Mouse (Mus musculus) mesoderm, embryonic 11.5 days (tissue): Measurements from ENCODE around the gene Glyat.
"Not testable (repeated sequence)": the region's sequence is repeated elsewhere in the genome, so short reads cannot be mapped to it uniquely, and the experiment has no call there.

Experiments
- DNase-seq: peaks from one replicate; pipeline ENCODE4 v3.0.0-alpha.2; 2012; ENCODE audit warnings: low read depth, low spot score

Glyat gene

DNA sequence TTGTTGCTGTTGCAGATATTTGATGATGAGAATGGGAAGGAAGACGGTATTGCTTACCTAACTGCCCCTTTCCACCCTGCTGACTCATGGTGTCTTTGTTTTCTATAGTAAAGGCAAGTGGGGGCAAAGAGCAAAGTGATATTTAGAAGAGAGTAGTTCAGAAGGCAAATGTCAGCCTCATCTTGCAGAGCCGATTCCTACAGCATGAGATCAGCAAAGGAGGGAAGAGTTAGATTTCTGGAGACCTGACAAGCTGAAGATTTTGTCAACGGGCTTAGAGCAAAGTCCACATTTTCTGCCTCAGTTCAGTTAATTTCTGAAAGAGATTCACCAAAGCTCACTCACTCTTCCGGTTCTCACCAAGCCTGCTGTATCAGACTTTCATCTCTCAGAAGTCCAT lies at the start of gene Glyat:
Glyat (plus strand) TSS at position 133 of the 400 bp plus-strand sequence.
- no peak for DNase-seq

GRCm38 (mm10) chr19:12585310-12585709 lies 47.8 kb upstream of the Glyat start:
- DNase-seq: no peak

DNA sequence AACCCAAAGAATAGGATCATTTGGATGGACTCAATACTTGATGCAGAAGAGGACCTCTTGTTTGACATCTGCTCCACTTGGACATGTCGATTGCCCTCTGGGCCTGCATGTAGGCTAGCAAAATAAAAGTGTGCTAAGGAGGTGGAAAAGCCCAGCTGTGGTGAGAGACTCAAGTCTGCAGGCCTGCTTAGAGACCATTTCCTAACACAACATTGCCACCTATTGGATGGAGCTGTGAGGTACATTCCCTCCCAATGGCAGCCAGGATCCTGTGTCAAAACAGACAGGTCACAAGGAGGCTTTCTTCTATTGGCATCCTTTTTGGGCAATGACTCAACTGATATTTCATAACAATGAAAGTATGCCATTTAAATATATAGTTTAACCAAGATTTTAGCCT lies 41.2 kb upstream of the Glyat start:
- peak; percentile 71 for DNase-seq

DNA sequence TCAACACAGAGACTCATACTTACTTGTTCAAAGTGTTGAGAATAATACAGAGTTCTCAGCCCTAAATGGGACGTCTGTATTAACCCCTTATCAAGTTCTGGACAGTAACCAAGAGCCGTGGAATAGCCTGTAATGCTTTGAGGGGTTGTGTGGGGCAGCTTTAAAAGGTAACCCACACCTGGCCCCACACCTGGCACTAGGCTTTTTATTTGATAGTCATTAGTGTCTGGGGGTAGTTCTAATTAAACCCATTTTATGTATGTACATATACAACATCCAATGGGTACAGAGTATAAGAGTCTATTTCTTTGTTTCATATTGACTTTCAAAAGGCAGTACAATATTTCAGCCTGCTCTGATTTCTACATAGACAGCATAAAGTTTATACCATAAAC lies 38.0 kb upstream of the Glyat start:
- DNase-seq: no peak

DNA sequence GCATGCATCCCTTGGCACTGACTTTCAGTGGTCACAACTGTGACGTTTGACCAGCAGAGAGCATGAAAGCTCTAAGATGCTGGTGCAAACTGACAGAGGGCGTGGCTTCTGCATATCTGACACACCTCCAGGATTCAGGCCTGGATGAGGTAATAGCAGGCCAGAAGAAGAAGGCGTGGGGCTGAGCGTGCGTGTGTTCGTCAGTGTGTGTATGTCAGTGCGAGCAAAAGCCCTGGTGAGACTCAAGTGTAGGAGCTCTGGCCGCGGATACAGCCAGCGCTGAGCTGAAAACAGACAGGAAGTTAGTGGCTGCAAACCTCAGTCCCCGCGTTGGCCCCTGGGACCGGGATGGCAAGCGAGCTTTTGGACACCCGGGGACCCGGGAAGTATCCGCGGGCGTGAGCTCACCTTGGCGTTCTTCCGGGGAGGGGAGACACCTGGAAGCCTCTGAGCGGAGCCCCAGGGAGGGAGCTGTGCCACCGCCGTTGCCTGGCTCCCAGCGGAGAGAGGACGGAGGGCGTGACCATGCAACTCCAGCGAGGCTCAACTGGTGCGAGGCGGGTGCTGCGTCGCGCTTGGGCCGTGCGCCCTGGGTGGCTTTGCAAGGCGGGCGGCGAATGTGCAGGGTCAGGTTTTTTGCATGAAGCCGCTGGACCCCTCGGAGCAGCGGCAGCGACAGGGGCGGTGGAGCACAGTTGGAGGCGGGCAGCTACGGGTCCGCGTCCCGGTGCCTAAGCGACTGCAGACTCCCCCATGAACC lies 37.4 kb upstream of the Glyat start:
- peak; percentile 72 for DNase-seq

DNA sequence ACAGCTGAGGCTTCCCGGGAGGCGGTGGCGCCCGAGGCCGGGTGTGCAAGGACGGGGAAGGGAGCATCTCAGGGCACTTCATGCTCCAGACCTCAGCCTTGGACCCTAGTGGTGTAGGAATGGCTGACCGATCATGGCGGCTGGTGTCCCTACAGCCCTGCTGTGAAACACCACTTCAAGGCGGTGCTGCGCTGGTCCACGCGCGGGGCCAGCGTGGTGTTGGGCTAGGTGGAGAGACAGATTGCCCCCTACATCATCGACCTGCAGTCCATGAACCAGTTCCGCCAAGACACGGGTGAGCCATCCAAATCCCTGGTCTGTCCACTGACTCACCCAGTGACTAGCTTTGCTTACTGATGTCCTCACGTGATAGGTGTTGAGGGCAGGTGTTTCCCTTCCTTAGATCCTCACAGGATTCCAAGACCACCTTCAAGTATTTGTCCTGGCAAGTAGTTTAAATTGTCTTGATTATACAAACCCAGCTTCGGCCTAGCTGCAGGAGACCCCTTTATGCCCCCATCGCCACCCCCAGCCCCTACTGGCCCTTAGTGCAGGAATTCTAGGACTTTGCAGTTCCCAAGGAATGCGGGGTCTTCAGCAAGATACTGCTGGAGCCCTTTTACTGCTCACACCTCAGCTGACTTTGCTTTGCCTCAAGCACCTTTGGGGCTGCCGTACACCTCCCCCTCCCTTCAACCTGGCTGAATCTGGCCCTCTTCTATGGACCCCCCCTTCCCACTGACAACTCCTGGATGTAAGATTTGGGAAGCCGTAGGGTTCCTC lies 36.6 kb upstream of the Glyat start:
- DNase-seq: peak; percentile 13

DNA sequence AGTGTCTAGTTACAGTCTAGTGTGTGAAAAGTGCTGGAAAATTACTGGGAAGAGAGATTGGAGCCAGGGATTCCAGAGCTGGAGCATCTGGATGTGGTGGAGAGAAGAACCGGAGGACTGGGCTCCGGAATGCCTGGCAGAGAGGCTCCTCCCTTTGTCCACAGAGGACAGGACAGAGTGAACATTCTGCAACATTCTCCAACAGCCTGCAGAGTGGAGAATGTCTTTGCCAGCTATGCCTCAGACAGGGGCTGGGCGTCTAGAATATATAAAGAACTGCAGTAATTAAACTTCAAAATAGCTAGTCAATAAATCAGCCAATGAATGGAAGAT lies 36.1 kb upstream of the Glyat start:
- DNase-seq: peak; percentile 8

DNA sequence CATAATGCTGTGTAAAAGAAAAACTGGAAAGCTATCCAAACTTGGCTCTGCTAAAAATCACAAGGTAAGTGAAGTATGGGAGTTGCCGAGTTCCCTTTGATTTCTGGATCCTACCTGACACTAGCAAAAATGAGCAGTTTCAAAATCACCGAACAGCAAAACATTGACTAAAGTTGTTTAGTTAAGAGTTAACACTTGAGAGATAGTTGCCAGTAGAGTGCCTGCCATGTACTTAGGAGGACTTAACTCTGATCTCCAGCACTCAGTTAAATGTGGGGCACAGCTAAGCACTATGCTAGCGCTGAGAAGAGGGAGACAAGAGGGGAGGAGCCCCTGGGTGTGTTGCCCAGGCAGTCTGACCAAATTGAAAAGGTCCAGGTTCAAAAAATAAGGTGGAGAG lies 34.4 kb upstream of the Glyat start:
- no peak for DNase-seq

- DNase-seq: no peak
These were observed 33.4 kb upstream of the Glyat start, which contains the start of gene Gm4952 for GRCm38 (mm10) chr19:12599674-12600073. Gm4952 (plus strand) TSS chr19:12599974.

DNA sequence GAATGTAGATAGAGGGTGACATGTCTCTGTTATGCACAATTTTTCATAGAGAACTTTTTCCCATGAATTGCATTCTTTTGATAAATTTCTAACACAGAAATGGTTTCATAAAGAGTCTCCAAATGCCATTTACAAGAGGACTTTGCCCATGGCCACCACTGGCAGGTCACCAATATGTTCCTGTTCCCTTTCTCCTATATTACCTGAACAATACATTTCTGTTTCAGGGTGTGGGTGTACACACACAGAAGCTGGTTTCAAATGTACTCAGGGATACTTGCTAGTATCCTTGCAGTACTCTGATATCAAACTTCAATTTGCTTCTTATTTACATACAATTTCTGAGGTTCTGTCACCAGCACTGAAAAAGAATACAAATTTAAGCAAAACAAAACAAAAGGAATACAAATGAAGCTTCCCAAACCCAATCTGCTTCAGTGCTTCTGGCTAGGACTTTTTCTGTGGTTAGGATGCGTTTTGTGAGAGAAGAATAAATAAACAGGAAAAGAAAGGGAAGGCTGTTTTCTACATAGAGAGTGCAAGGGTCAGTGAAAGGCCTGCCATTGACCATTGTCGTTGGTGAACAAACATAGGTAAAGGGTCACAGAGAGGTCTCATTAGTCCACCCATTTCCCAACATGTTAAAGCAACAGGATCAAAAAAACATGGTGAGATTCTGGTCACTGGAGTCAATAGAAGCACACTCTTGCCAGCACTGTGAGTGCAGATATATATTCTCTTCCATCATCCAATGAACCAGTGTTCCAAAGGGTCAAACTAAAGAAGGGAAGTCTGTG lies 32.2 kb upstream of the Glyat start:
- no peak for DNase-seq

DNA sequence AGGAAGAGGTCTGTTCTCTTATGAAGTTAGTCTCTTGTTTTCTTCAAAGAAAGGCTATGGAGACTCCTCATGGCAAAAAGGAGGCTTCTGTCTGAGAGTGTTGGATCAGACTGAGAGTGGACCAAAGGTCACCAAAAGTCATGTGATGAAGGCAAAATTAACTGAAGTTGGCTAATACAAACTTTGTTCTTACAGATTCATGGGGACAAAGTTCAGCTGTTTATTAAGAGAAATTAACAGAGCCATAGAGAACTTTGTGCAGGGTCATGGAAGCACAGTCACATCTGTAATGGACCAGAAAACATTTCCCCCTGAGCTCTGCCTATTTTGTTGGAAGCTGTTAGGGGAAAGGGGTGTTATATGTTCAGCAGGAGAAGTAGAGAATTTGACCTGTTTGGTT lies 24.8 kb upstream of the Glyat start:
- no peak for DNase-seq

DNA sequence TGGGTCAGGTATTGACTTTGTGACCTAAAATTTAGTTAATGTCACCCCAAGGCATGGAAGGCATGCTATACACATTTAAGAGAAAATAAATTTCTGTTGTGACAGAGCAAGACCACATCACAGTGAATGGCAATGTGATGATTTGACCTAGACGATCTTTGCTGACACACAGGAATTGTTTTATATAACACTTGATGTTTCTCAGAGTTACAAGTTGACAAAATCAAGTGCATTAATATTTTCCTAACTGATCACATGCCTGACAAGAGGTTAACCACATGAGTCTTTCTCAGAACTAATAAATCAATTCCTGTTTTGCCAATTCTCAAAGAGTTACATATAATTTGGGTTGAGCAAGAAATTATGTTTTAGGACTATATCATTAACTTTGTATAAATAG lies 19.5 kb upstream of the Glyat start:
- DNase-seq: no peak

DNA sequence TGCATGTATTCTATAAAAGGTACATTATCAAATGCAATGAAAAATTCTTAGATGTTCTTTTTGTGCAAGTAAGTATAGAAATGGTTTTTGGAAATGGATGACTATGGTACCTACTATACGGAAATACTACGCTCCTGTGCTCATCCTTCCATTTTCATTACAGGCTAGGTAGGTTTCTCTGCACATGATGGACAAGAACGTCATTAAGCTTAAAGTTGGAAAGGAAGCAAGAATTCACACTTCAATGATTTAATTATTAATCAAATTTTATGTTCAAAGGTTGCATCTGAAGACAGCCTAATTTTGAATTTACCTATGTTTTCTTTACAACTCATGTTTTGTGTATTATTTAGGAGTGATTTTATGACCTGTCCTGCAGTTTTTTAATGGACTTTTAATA lies 1.2 kb downstream of the Glyat start:
- no peak for DNase-seq

DNA sequence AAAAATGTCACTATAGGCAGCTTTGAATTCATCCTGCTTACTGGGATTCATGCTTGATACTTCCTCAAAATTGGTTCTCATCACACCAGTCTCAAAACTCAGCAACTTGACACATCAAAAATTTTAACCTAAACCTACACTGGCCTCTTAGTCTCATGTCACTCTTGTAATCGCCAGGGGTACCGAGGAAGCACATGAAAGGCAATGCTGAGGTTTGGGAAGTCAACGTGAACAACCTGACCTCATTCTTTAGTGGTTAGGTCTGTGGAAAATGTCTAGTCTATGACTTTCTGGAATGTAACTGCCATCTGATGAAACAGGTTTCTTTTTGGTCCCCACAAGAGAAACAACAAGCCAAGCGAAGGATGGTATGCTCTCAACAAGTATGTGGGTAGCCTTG lies 1.9 kb downstream of the Glyat start:
- DNase-seq: no peak

DNA sequence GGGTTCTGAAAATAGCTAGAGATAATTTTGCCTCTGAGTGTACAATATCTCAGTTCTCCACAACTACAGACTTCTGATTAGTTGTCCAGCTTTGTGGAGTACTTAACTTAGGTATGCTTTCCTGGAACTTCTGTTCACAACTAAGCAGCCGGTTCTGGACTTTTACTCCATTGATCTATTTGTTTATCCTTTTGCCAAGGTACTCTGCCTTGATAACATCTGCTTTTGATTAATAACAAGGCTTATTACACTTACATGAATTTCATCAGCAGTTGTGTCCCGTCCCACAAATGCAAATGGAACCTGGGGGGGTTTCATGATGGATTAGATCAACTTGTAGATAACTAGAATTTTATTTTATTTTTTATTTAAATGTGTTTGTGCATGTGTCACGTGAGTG lies 3.8 kb downstream of the Glyat start:
- DNase-seq: no peak

GRCm38 (mm10) chr19:12638049-12638448 lies 4.9 kb downstream of the Glyat start:
- DNase-seq: no peak

DNA sequence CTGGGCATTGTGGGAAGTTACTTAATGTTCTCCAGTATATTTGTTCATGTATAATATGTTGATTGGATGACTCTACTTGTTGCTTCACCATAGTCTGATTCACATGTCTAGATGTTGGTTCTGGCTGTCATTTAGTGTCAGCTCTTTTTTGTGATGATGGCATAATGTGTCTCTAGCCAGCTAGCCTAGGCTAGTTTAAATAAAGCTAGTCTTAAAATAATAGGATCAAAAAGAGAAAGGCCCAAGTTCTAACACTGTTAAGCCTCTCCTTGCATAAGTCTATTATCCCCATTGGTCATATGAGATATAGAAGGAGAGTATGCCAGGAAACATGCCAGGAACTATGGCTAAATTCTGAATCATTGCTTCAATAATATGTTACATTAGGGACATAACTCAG lies 16.4 kb downstream of the Glyat start:
- no peak for DNase-seq

- DNase-seq: no peak
These were observed 33.0 kb downstream of the Glyat start for GRCm38 (mm10) chr19:12666156-12666555.

- DNase-seq: not testable (repeated sequence)
These were observed 35.5 kb downstream of the Glyat start for GRCm38 (mm10) chr19:12668601-12669000.

- no peak for DNase-seq
These were observed 37.0 kb downstream of the Glyat start, which contains the start of gene Olfr1442 for GRCm38 (mm10) chr19:12670139-12670538. Olfr1442 (plus strand) TSS chr19:12670439.

DNA sequence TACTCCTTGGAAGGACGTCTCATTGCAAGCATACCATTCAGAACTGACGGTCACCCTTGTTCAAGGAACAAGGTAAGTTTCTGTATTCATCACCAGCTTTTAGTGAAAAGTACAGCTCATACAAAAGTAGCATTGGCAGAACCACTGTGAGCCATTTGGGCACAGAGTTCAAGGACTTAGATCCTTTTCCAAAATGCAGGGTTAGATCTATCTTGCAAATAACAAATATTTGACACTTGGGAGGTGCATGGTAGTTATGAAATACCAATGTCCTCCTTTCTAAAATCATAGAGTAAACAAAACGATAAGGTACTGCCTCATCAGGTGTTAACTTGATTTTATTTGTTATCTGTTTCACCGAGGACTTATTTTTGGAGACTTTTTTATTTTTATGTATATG lies 37.9 kb downstream of the Glyat start:
- DNase-seq: no peak

DNA sequence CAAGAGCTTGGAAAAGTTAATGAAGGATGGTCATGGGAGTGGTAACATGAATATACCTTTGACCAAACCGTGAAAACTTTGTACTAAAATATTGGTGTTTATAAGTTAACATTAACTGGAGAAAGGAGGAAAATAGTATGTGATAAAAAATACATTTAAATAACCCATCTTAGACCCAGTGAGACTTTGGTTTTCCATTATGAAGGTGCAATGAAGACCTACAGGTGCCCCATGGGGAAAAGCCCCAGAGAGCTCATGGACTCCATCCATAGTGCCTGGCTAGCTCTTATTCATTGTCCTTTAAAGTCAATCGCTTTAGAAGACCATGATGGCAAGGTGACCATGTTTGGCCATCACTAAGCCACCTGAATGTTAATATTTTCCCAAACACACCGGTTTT lies 44.7 kb downstream of the Glyat start, which contains the start of gene Olfr1443:
Olfr1443 (plus strand) TSS at position 301 of the 400 bp plus-strand sequence.
- no peak for DNase-seq
